Mouse (Mus musculus) forebrain, embryonic 14.5 days (tissue): ENCODE results near the gene 4931414P19Rik. TPM values are rescaled to one million over a fixed set of nuclear protein-coding genes. Genes with fewer than 3 reads are reported as not detected.

Source experiments
- ATAC-seq: fragments of 200-750 bp; cut with Nextera tagmentation; 2 replicates; pipeline ENCODE4 v1.8.0; 2017; ENCODE audit warnings: mild to moderate bottlenecking, moderate library complexity
- DNase-seq: peaks from one replicate; pipeline ENCODE4 v3.0.0-alpha.2; 2015; ENCODE audit warnings: low spot score
- H3K27ac ChIP-seq: fragments of 300-500 bp; sonication (generic); 2 replicates; pipeline ENCODE4 v1.5.1; 2014; ENCODE audit warnings: low read depth, mild to moderate bottlenecking, control low read depth, low read length, moderate library complexity
- H3K27me3 ChIP-seq: fragments of 300-500 bp; sonication (generic); replicated peaks from 2 replicates; pipeline ENCODE4 v1.6.1; 2014; ENCODE audit warnings: low read length, control low read depth, mixed read lengths; ENCODE audit not compliant: control insufficient read depth, insufficient read depth
- H3K36me3 ChIP-seq: fragments of 300-500 bp; sonication (generic); 2 replicates; pipeline ENCODE4 v1.6.1; 2014; ENCODE audit warnings: low read length, control low read depth; ENCODE audit not compliant: control insufficient read depth, insufficient read depth
- H3K4me1 ChIP-seq: fragments of 300-500 bp; sonication (generic); 2 replicates; pipeline ENCODE4 v1.6.1; 2014; ENCODE audit warnings: antibody characterized with exemption, low read length, control low read depth; ENCODE audit not compliant: control insufficient read depth, insufficient read depth
- H3K4me2 ChIP-seq: fragments of 300-500 bp; sonication (generic); 2 replicates; pipeline ENCODE4 v1.6.1; 2014; ENCODE audit warnings: mild to moderate bottlenecking, control low read depth, low read length
- H3K4me3 ChIP-seq: fragments of 300-500 bp; sonication (generic); 2 replicates; pipeline ENCODE4 v1.5.1; 2014; ENCODE audit warnings: low read depth, low read length, control low read depth
- H3K9ac ChIP-seq: fragments of 300-500 bp; sonication (generic); 2 replicates; pipeline ENCODE4 v1.6.1; 2014; ENCODE audit warnings: mild to moderate bottlenecking, low read length, control low read depth, moderate library complexity
- H3K9me3 ChIP-seq: fragments of 300-500 bp; sonication (generic); replicated peaks from 2 replicates; pipeline ENCODE4 v1.6.1; 2016; ENCODE audit warnings: low read length, control low read depth, mixed read lengths; ENCODE audit not compliant: control insufficient read depth
- WGBS: fragments of 180-500 bp; shearing (Covaris S2); extraction: QIAGEN DNeasy Blood & Tissue Kit; methylation state at CpG from one replicate; pipeline ENCODE4 v1.1.7; 2014; 5-methylcytosine and 5-hydroxymethylcytosine counted together
- polyA plus RNA-seq: library from polyadenylated mRNA; unstranded; fragments of >200 nt; fragmentation: Nextera tagmentation; extraction: Ambion mirVana; gene quantifications from 2 replicates; pipeline ENCODE4 v1.2.1, GENCODE M21; 2014

Gene 4931414P19Rik
- polyA plus RNA-seq, 1 experiment from 2014 or later: 6.3 TPM

GRCm38 (mm10) chr14:54603038-54603654 is 2.6 kb downstream of the 4931414P19Rik start:
- H3K9me3 ChIP-seq: no peaks in the 10 kb centered on the region
- H3K36me3 ChIP-seq: no peaks in the 10 kb centered on the region
- peak overlapping the region; percentile 92 for H3K27ac ChIP-seq
- H3K4me3 ChIP-seq: peak overlapping the region; percentile 51
- H3K27me3 ChIP-seq: no peaks in the 10 kb centered on the region
- DNase-seq: peak; percentile 99
- H3K9ac ChIP-seq: peak overlapping the region; percentile 73
- under 1% methylated on average over 46 of the region's 46 CpGs for WGBS
- ATAC-seq: peak; percentile 99
- 0 out of 2 replicates have a peak, but pooled peaks cover 9% of the 10 kb centered on the region for H3K4me1 ChIP-seq
- H3K4me2 ChIP-seq: peak overlapping the region; percentile 43

- ATAC-seq (peak; percentile 18), DNase-seq (no peak)
Observed at GRCm38 (mm10) chr14:54602613-54603012, 3.2 kb downstream of the 4931414P19Rik start.

GRCm38 (mm10) chr14:54601601-54602000 is 4.2 kb downstream of the 4931414P19Rik start:
- no peak overlapping the region for H3K27ac ChIP-seq
- no peak overlapping the region for H3K9ac ChIP-seq
- DNase-seq (no peak), ATAC-seq (no peak)
- H3K9me3 ChIP-seq: no peaks in the 10 kb centered on the region
- no peak overlapping the region for H3K4me3 ChIP-seq
- H3K4me2 ChIP-seq: no peak overlapping the region
- H3K4me1 ChIP-seq: 0 out of 2 replicates have a peak, but pooled peaks cover 9% of the 10 kb centered on the region
- H3K27me3 ChIP-seq: no peaks in the 10 kb centered on the region
- no peaks in the 10 kb centered on the region for H3K36me3 ChIP-seq
- 72% methylated on average over 2 of the region's 2 CpGs for WGBS

More at GRCm38 (mm10) chr14:54602613-54603012, 3.2 kb downstream of the 4931414P19Rik start:
- H3K9me3 ChIP-seq: no peaks in the 10 kb centered on the region
- peak overlapping the region; percentile 73 for H3K9ac ChIP-seq
- peak overlapping the region; percentile 92; the same call in 1 of the 2 replicates for H3K27ac ChIP-seq
- peak overlapping the region; percentile 43 for H3K4me2 ChIP-seq
- no peaks in the 10 kb centered on the region for H3K27me3 ChIP-seq
- 0 out of 2 replicates have a peak, but pooled peaks cover 9% of the 10 kb centered on the region for H3K4me1 ChIP-seq
- WGBS: 47% methylated on average over 4 of the region's 4 CpGs
- no peaks in the 10 kb centered on the region for H3K36me3 ChIP-seq
- H3K4me3 ChIP-seq: peak overlapping the region; percentile 51

- WGBS: 84% methylated on average over 7 of the region's 7 CpGs
- ATAC-seq: no peak
Observed at GRCm38 (mm10) chr14:54597084-54597483, 8.7 kb downstream of the 4931414P19Rik start.

GRCm38 (mm10) chr14:54594631-54595414 is 11.0 kb downstream of the 4931414P19Rik start:
- peak; percentile 43 for DNase-seq
- Histone ChIP-seq H3K4me2 (no peak overlapping the region), H3K27ac (no peak overlapping the region), H3K4me3 (no peak overlapping the region), H3K36me3 (peaks cover 14% of the 10 kb centered on the region; the same call in 1 of the 2 replicates), H3K4me1 (no peaks in the 10 kb centered on the region), H3K9ac (no peak overlapping the region), H3K27me3 (no peaks in the 10 kb centered on the region), H3K9me3 (no peaks in the 10 kb centered on the region)
- no peak for ATAC-seq
- 75% methylated on average over 28 of the region's 28 CpGs for WGBS

More at GRCm38 (mm10) chr14:54597084-54597483, 8.7 kb downstream of the 4931414P19Rik start:
- Histone ChIP-seq H3K27me3 (no peaks in the 10 kb centered on the region), H3K27ac (no peak overlapping the region), H3K9me3 (no peaks in the 10 kb centered on the region), H3K9ac (no peak overlapping the region), H3K36me3 (0 out of 2 replicates have a peak, but pooled peaks cover 11% of the 10 kb centered on the region), H3K4me3 (no peak overlapping the region), H3K4me2 (no peak overlapping the region), H3K4me1 (no peaks in the 10 kb centered on the region)
- DNase-seq: no peak

GRCm38 (mm10) chr14:54594055-54594454 is 11.7 kb downstream of the 4931414P19Rik start:
- H3K4me2 ChIP-seq: no peak overlapping the region
- peaks cover 14% of the 10 kb centered on the region; the same call in 1 of the 2 replicates for H3K36me3 ChIP-seq
- no peaks in the 10 kb centered on the region for H3K27me3 ChIP-seq
- H3K9ac ChIP-seq: no peak overlapping the region
- H3K4me3 ChIP-seq: no peak overlapping the region
- H3K27ac ChIP-seq: no peak overlapping the region
- DNase-seq (no peak), ATAC-seq (no peak)
- no peaks in the 10 kb centered on the region for H3K4me1 ChIP-seq
- H3K9me3 ChIP-seq: no peaks in the 10 kb centered on the region
- 86% methylated on average over 3 of the region's 3 CpGs for WGBS

GRCm38 (mm10) chr14:54592319-54592934 is 13.4 kb downstream of the 4931414P19Rik start:
- DNase-seq (no peak), ATAC-seq (no peak)
- H3K36me3 ChIP-seq: peaks cover 14% of the 10 kb centered on the region; the same call in 1 of the 2 replicates
- no peaks in the 10 kb centered on the region for H3K9me3 ChIP-seq
- 74% methylated on average over 10 of the region's 10 CpGs for WGBS
- no peaks in the 10 kb centered on the region for H3K27me3 ChIP-seq
- no peaks in the 10 kb centered on the region for H3K4me1 ChIP-seq
- no peak overlapping the region for H3K9ac ChIP-seq
- peak overlapping the region; percentile 0; the same call in 1 of the 2 replicates for H3K27ac ChIP-seq
- H3K4me3 ChIP-seq: no peak overlapping the region
- H3K4me2 ChIP-seq: no peak overlapping the region

- WGBS: 92% methylated on average over 16 of the region's 16 CpGs
- H3K36me3 ChIP-seq: peaks cover 14% of the 10 kb centered on the region; the same call in 1 of the 2 replicates
- H3K4me3 ChIP-seq: no peak overlapping the region
- ATAC-seq (no peak), DNase-seq (no peak)
- no peaks in the 10 kb centered on the region for H3K27me3 ChIP-seq
- no peak overlapping the region for H3K9ac ChIP-seq
- no peaks in the 10 kb centered on the region for H3K4me1 ChIP-seq
- H3K9me3 ChIP-seq: no peaks in the 10 kb centered on the region
- H3K4me2 ChIP-seq: no peak overlapping the region
- no peak overlapping the region for H3K27ac ChIP-seq
Observed at GRCm38 (mm10) chr14:54591056-54591455, 14.7 kb downstream of the 4931414P19Rik start.
